Mouse (Mus musculus) thymus, postnatal 14 days (tissue): ENCODE data around the gene Spock2.
"Not testable (repeated sequence)": the region's sequence is repeated elsewhere in the genome, so short reads cannot be mapped to it uniquely, and the experiment has no call there.

Experiments used
- DNase-seq: peaks from one replicate; pipeline ENCODE4 v3.0.0; 2021

The Spock2 gene

GRCm38 (mm10) chr10:60151107-60151663 is 45.2 kb downstream of the Spock2 start:
- no peak for DNase-seq

- no peak for DNase-seq
Observed at GRCm38 (mm10) chr10:60156016-60156415, 50.0 kb downstream of the Spock2 start.

GRCm38 (mm10) chr10:60158144-60158543 is 52.1 kb downstream of the Spock2 start:
- DNase-seq, result no peak

GRCm38 (mm10) chr10:60161397-60161796 is 55.4 kb downstream of the Spock2 start:
- not testable (repeated sequence) for DNase-seq

GRCm38 (mm10) chr10:60162184-60162972 is 56.4 kb downstream of the Spock2 start:
- DNase-seq, result not testable (repeated sequence)

GRCm38 (mm10) chr10:60162973-60163255 is 56.9 kb downstream of the Spock2 start:
- DNase-seq, result no peak

GRCm38 (mm10) chr10:60164869-60165268 is 58.9 kb downstream of the Spock2 start:
- DNase-seq, result no peak

- DNase-seq, result no peak
Observed at GRCm38 (mm10) chr10:60166068-60166467, 60.0 kb downstream of the Spock2 start.

- peak; percentile 65 for DNase-seq
Observed at GRCm38 (mm10) chr10:60168306-60168705, 62.3 kb downstream of the Spock2 start.

GRCm38 (mm10) chr10:60168960-60169359 is 62.9 kb downstream of the Spock2 start:
- no peak for DNase-seq

GRCm38 (mm10) chr10:60170326-60171089 is 64.5 kb downstream of the Spock2 start:
- no peak for DNase-seq

GRCm38 (mm10) chr10:60171368-60171767 is 65.3 kb downstream of the Spock2 start:
- DNase-seq, result no peak

- no peak for DNase-seq
Observed at GRCm38 (mm10) chr10:60172306-60172705, 66.3 kb downstream of the Spock2 start.

- no peak for DNase-seq
Observed at GRCm38 (mm10) chr10:60173035-60173434, 67.0 kb downstream of the Spock2 start.

GRCm38 (mm10) chr10:60174506-60174905 is 68.5 kb downstream of the Spock2 start:
- no peak for DNase-seq

GRCm38 (mm10) chr10:60175306-60175705 is 69.3 kb downstream of the Spock2 start:
- not testable (repeated sequence) for DNase-seq
